Mouse (Mus musculus) cerebellum, postnatal 4 days (tissue): ENCODE data around the gene Atxn1.

Source experiments
- DNase-seq, 2 experiments: peaks; one replicate each; pipeline ENCODE4 v3.0.0; 2022; ENCODE audit warnings: low spot score in 2 of 2, mixed read lengths in 1 of 2

Atxn1 gene

GRCm38 (mm10) chr13:45590898-45591297 lies 373.9 kb downstream of the Atxn1 start:
- DNase-seq, result no peak

GRCm38 (mm10) chr13:45583061-45583460 lies 381.7 kb downstream of the Atxn1 start:
- DNase-seq, result no peak

- no peak for DNase-seq
Observed at GRCm38 (mm10) chr13:45582294-45582693, 382.5 kb downstream of the Atxn1 start.

GRCm38 (mm10) chr13:45579751-45580150 lies 385.1 kb downstream of the Atxn1 start:
- no peak for DNase-seq

- DNase-seq, result no peak
Observed at GRCm38 (mm10) chr13:45577784-45578183, 387.0 kb downstream of the Atxn1 start.

DNA sequence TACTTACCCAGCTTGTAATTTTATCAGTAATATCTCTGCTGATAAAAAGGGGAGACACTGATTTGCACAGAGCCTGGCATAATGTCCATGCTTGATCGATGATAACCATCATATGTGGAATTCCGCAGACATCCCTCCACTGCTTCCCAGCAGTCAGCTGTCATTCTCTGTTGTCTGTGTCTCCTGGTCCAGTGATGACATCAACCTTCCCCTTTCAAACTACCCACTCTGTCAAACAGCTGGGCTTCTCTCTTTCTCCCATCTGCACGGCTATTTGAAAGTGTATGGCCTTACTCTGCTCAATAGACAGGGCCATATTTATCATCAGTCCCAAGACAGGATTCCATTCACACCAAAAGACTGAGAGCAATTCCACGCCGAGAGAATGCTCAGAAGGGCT lies 387.4 kb downstream of the Atxn1 start:
- DNase-seq, result no peak

DNA sequence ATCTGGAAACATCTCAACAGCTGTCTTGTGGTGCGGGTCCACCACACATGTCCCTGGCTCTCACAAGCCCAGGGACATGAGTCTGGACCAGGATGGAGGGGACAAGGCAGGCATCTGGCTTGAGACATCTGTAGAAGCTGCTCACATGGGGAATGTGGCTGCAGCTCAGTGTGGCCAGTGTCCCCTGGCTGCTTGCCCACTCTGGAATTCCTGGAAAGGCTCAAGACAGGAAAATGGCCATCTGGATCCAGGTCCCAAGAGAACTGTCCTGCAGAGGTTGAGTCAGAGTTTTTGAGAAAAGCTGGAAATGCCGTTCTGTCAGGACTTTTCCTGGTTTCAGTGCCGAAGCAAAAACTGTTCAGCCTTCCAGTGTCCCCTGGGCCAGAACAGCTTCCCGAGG lies 388.6 kb downstream of the Atxn1 start:
- DNase-seq, result peak in 1 of 2 experiments; percentile 19

GRCm38 (mm10) chr13:45572768-45573167 lies 392.0 kb downstream of the Atxn1 start:
- peak; percentile 36 to 72 for DNase-seq

DNA sequence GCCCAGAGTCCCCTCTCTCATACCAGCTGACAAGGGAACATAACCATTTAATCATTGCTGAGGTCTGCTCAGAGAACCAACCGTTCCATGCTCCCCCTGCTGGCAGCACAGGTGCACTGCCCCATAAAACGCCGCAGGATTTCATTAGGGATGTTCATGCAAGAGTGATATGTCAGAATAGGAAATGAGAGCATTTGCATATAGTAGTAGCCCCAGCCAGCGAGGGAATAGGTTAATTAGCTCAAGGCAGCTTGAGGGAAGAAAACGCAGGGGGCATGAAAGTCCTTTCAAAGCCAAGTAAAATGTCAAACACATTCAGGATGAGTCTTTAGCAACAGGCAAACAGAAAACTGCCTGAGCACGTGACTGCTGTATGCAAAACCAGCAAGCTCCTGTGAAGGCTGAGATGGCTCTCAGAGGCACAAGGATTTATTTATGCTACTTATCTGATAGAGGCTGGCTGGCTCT lies 393.0 kb downstream of the Atxn1 start:
- DNase-seq, result peak; percentile 77 to 92

GRCm38 (mm10) chr13:45569932-45570331 lies 394.9 kb downstream of the Atxn1 start:
- DNase-seq, result no peak

DNA sequence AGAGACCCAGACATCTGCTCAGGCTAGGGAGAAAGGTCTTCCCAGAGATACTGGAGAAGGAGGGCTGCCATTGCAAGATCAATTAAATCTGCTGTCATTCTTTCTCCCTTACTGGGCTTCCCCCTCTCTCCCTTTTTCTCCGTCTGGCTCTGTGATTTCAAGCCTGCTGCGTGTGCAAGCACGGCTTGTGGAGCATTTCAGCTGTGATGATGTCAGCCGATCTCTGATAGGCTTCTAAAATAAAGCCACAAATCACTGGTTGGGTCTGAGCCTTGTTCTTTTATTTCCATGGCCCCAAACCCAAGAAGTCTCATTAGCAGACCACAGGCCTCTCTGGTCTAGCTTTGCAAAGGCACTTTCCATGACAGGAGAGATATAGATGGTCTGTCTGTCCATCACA lies 399.9 kb downstream of the Atxn1 start:
- DNase-seq, result no peak

DNA sequence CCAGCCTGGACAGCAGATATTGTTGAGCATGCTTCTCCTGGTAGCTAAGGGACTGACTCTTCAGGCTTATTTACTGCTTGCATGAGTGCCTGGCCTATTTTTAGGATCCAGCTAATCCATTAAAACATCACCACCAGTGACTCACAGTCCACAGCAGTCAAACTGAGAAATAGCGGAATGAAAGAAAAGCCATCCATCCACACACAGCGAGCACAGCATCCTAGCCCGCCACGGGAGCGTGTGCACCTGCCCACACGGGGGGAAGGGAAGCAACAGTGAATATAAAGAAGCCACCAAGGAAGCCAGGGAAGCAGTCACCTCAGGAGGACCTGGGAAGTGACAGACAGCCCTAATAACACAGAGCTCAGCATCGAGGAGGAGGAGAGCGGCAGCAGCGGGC lies 402.8 kb downstream of the Atxn1 start:
- DNase-seq, result no peak

DNA sequence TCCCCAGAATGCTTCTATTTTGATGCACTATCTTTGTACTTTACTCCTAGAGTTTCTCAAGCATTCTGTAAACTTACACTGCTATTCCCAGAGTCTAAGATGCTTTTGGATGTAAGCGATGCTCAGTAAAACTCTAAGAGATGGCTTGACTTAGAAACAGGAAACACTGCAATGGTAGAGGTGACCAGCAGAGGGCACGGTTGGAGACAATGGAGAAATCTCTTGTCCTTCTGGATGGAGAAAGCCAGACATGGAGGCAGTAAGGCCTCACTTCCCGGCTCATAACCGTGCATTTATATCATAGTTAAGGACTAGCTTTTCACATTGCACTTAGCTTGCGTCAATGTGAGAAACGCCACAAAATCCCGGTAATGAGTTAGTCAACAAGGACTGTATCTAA lies 404.3 kb downstream of the Atxn1 start:
- no peak for DNase-seq

DNA sequence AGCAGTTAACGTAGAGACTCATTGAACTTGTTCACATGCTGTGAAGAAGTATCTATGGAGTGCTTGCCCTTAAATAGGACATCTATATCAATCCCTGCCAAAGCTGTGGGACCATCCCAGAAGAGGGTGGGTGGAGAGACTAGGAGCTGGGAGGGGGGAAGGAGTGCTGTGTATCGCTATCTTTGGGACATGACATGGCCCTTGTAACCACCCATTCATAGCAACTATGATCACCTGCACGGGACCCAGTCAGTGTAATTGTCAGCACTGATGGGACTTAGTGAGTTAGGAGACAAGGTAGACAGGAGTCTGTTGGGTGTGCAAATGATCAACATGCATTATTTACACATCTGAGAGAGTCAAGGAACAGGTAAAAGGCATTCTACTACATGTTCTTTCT lies 405.6 kb downstream of the Atxn1 start:
- DNase-seq, result no peak

DNA sequence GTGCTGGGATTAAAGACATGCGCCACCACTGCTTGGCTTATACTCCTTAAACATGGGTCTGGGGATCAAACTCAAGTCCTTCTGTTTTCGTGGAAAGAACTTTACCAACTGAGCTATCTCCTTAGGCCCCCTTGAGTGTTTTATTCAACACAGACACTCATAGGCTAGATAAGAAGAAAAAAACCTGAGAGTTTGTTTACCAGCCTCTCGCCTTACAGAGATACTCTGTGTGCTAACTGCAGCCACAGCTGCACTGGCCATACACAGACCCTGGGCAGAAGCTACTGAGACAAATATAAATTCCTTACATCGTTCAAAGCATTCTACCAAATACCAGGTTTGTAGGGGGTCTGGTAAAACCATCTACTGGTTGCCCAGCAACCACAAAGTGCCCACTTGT lies 406.4 kb downstream of the Atxn1 start:
- no peak for DNase-seq

- DNase-seq, result no peak
Observed at GRCm38 (mm10) chr13:45553674-45554073, 411.1 kb downstream of the Atxn1 start.

DNA sequence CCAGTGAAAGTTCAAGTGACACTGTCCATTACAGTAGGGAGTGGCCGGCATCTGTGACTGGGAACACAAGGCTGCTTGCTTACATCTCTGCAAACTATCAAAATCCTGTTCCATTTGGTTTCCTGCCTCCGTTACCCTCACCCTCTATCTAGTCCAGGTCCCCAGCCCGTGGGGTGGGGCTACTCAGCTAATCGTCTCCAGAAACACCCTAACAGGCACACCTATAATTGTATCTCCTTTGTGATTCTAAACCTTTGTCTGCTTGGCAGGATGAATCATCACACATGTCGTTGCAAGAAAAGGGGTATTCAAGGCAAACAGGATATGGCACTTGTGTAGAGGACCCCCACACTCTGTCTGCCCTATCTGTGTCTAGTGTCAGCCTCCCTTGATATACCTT lies 417.3 kb downstream of the Atxn1 start:
- no peak for DNase-seq

- no peak for DNase-seq
Observed at GRCm38 (mm10) chr13:45546946-45547345, 417.9 kb downstream of the Atxn1 start.

GRCm38 (mm10) chr13:45545974-45546373 lies 418.8 kb downstream of the Atxn1 start:
- DNase-seq, result no peak

DNA sequence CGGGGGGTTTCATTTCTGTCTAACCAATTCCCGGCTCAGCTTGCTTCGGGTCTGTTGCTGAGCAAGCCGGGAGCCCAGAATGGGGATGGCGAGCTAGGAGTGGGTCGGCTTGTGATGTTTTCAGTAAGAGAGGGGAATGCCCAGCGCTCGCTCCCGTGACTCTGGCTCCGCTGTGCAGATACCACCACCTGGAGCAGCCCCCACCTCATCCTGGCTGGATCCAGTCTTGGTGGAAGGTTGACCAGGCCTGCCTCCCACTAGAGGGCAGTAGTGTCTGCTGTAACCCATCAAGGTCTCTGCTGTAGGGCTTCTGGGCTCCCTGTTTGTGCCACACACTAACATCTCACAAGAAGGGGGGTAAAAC lies 425.6 kb downstream of the Atxn1 start:
- peak; percentile 76 to 92 for DNase-seq

- peak; percentile 59 to 84 for DNase-seq
Observed at GRCm38 (mm10) chr13:45538532-45539204, 426.1 kb downstream of the Atxn1 start.

DNA sequence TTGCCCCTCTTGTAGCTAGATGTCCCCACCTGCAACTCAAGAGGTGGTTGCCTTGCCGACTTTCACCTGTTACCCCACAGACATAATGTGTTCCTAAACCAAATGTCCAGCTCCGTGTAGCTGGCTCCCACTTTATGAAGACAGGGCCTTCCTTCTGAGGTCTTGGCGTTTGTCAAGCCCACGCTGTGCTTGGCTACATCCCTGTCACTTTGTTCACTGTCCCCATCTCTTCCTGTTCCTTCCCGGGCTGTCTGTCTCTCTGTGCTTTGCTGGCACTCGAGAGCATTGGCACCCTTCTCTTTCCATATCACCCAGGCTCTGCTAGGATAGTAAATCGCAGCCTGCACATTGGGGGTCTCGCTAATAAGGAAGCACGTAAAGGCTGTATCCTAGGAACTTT lies 426.7 kb downstream of the Atxn1 start:
- DNase-seq, result no peak

- DNase-seq, result no peak
Observed at GRCm38 (mm10) chr13:45537110-45537509, 427.7 kb downstream of the Atxn1 start.
